Mouse (Mus musculus): ENCODE measurements around the gene Rspry1. TPM values are rescaled to one million over a fixed set of nuclear protein-coding genes. Genes with fewer than 3 reads are reported as not detected.

Rspry1 gene
- polyA plus RNA-seq, 1 experiment from 2014 or later: 17.5 TPM

DNA sequence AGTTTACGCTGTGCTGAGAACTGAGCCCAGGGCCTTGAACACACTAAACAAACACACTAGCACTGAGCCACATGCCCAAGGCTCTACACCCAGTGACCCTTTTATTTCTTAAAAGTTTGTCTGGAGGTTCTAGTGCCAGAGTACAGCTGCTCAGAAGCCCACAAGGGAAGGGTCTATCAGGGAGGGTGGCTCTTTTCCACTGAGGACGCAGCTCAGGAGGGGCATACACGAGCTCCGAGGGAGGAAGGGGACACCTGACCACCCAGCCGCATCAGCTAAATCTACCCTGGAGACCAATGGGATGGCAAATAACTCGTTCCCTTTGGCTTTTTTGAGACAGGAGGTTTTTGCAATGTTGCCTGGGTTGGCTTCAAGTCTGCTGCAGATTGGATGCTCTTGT lies 96.2 kb downstream of the Rspry1 start:
- H3K4me2 ChIP-seq (replicated peaks; ENCODE audit: low read depth): no peak overlapping the region
- H3K4me3 ChIP-seq (ENCODE audit: low read depth, low read length): no peak overlapping the region
- no peaks in the 10 kb centered on the region for H3K36me3 ChIP-seq (ENCODE audit: control insufficient read depth, insufficient read depth)
- no peak overlapping the region for H3K9ac ChIP-seq (ENCODE audit: low read depth, low read length)
- whole genome bisulfite sequencing: 88% methylated on average over 6 of the region's 6 CpGs
- no peak for TF ChIP-seq CTCF (IDR thresholded peaks at IDR 0.05; ENCODE audit: low read depth)
- peaks cover 9% of the 10 kb centered on the region; the same call in 1 of the 2 replicates for H3K4me1 ChIP-seq (replicated peaks; ENCODE audit: control insufficient read depth, insufficient read depth, low read length)
- no peak overlapping the region for H3K27ac ChIP-seq (ENCODE audit: low read depth, low read length)
- no peaks in the 10 kb centered on the region for H3K9me3 ChIP-seq (ENCODE audit: control insufficient read depth)
- no peak for ATAC-seq
- peaks cover 15% of the 10 kb centered on the region for H3K27me3 ChIP-seq (replicated peaks; ENCODE audit: control insufficient read depth, insufficient read depth, low read length)

DNA sequence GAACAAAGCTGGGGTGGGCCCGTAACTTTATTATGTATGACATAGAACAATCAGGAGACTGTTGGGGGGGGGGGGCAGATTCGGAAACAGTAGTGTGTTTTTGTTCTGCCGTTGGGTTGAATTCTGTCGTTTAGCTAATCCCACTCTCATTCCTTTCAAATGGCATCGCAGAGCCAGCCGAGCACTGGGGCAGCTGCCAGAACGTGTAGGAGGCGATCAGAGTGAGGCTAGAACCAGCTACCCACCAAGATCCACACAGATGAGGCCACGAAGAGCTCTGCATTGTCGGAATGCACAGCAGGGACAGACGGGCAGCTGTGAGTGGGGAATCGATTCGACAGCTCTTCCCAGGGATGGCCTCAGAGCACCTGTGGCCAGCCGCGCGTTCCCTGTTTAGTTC lies 97.6 kb downstream of the Rspry1 start:
- 78% methylated on average over 16 of the region's 16 CpGs for WGBS
- TF ChIP-seq CTCF (IDR thresholded peaks at IDR 0.05; ENCODE audit: low read depth): no peak
- H3K36me3 ChIP-seq (ENCODE audit: control insufficient read depth, insufficient read depth): no peaks in the 10 kb centered on the region

GRCm38 (mm10) chr8:94700421-94700935 lies 98.7 kb downstream of the Rspry1 start:
- no peak for TF ChIP-seq CTCF (IDR thresholded peaks at IDR 0.05; ENCODE audit: low read depth)
- no peak overlapping the region for H3K9ac ChIP-seq (ENCODE audit: low read depth, low read length)
- H3K27ac ChIP-seq (ENCODE audit: low read depth, low read length): no peak overlapping the region
- no peak overlapping the region for H3K4me2 ChIP-seq (replicated peaks; ENCODE audit: low read depth)
- ATAC-seq: no peak
- H3K4me3 ChIP-seq (ENCODE audit: low read depth, low read length): no peak overlapping the region
- H3K36me3 ChIP-seq (ENCODE audit: control insufficient read depth, insufficient read depth): no peaks in the 10 kb centered on the region
- H3K9me3 ChIP-seq (ENCODE audit: control insufficient read depth): no peaks in the 10 kb centered on the region
- peaks cover 4% of the 10 kb centered on the region; the same call in 1 of the 2 replicates for H3K4me1 ChIP-seq (replicated peaks; ENCODE audit: control insufficient read depth, insufficient read depth, low read length)
- H3K27me3 ChIP-seq (replicated peaks; ENCODE audit: control insufficient read depth, insufficient read depth, low read length): peaks cover 10% of the 10 kb centered on the region
- 82% methylated on average over 4 of the region's 4 CpGs for WGBS

More for the DNA sequence above, 97.6 kb downstream of the Rspry1 start:
- Histone ChIP-seq H3K27me3 (replicated peaks; ENCODE audit: control insufficient read depth, insufficient read depth, low read length) (peaks cover 14% of the 10 kb centered on the region), H3K4me2 (replicated peaks; ENCODE audit: low read depth) (no peak overlapping the region), H3K4me3 (ENCODE audit: low read depth, low read length) (no peak overlapping the region), H3K4me1 (replicated peaks; ENCODE audit: control insufficient read depth, insufficient read depth, low read length) (peaks cover 9% of the 10 kb centered on the region; the same call in 1 of the 2 replicates), H3K27ac (ENCODE audit: low read depth, low read length) (no peak overlapping the region), H3K9ac (ENCODE audit: low read depth, low read length) (no peak overlapping the region), H3K9me3 (ENCODE audit: control insufficient read depth) (no peaks in the 10 kb centered on the region)
- ATAC-seq: no peak

- no peaks in the 10 kb centered on the region for H3K4me1 ChIP-seq (replicated peaks; ENCODE audit: control insufficient read depth, insufficient read depth, low read length)
- no peak overlapping the region for H3K9ac ChIP-seq (ENCODE audit: low read depth, low read length)
- H3K36me3 ChIP-seq (ENCODE audit: control insufficient read depth, insufficient read depth): no peaks in the 10 kb centered on the region
- H3K27me3 ChIP-seq (replicated peaks; ENCODE audit: control insufficient read depth, insufficient read depth, low read length): no peaks in the 10 kb centered on the region
- 72% methylated on average over 3 of the region's 3 CpGs for WGBS
- no peak overlapping the region for H3K27ac ChIP-seq (ENCODE audit: low read depth, low read length)
- no peak for ATAC-seq
- no peaks in the 10 kb centered on the region for H3K9me3 ChIP-seq (ENCODE audit: control insufficient read depth)
- TF ChIP-seq CTCF (IDR thresholded peaks at IDR 0.05; ENCODE audit: low read depth): no peak
- H3K4me3 ChIP-seq (ENCODE audit: low read depth, low read length): no peak overlapping the region
- no peak overlapping the region for H3K4me2 ChIP-seq (replicated peaks; ENCODE audit: low read depth)
Measured at GRCm38 (mm10) chr8:94702156-94702555, 100.4 kb downstream of the Rspry1 start.

DNA sequence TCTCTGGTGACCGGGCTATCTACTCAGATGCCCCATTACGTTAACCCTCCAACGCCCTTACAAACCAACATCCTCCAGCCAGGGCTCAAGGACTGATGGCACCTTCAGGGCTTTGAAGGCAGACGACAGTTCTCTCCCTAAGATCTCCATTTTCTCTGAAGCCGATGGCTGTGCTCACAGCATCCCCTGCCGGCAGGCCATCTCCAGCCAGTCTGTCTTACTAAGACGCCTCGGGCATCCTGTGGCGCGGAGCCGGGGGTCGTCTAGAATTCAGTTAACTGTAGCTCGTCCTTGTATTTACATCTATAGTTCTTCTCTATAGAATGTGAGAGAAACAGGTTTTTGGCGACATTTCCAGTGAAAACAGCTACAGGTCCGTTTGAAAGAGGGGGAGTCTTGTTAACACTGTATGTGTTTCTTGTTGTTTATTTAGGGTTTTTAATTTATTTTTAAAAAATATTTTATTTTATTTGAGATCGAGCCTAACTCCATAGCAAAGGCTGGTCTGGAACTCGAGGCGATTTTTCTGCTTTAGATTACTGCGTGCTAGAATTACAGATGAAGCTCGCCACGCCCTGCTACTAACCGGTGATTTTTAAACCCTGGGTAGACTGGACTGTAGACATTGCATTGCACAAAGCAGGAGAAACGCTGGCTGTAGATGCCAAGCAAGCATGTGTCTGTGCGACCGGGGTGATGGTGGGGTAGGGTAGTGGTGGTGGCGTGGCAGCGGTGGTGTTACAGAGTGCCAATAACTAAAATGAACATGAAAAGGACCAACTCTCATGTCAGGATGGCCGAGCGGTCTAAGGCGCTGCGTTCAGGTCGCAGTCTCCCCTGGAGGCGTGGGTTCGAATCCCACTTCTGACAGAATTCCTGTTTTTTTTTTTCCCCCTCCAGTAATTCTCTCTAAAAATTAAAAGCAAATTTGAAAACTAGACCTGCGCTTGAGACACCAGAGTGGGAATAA lies 101.4 kb downstream of the Rspry1 start:
- Histone ChIP-seq H3K9ac (ENCODE audit: low read depth, low read length) (no peak overlapping the region; the same call in 1 of the 2 replicates), H3K9me3 (ENCODE audit: control insufficient read depth) (no peaks in the 10 kb centered on the region), H3K4me1 (replicated peaks; ENCODE audit: control insufficient read depth, insufficient read depth, low read length) (no peaks in the 10 kb centered on the region), H3K27me3 (replicated peaks; ENCODE audit: control insufficient read depth, insufficient read depth, low read length) (no peaks in the 10 kb centered on the region), H3K4me3 (ENCODE audit: low read depth, low read length) (peak overlapping the region; percentile 45), H3K36me3 (ENCODE audit: control insufficient read depth, insufficient read depth) (no peaks in the 10 kb centered on the region), H3K4me2 (replicated peaks; ENCODE audit: low read depth) (peak overlapping the region; percentile 63), H3K27ac (ENCODE audit: low read depth, low read length) (no peak overlapping the region)
- peak; percentile 74 for ATAC-seq
- TF ChIP-seq CTCF (IDR thresholded peaks at IDR 0.05; ENCODE audit: low read depth): peak; percentile 97
- WGBS: under 1% methylated on average over 35 of the region's 35 CpGs

DNA sequence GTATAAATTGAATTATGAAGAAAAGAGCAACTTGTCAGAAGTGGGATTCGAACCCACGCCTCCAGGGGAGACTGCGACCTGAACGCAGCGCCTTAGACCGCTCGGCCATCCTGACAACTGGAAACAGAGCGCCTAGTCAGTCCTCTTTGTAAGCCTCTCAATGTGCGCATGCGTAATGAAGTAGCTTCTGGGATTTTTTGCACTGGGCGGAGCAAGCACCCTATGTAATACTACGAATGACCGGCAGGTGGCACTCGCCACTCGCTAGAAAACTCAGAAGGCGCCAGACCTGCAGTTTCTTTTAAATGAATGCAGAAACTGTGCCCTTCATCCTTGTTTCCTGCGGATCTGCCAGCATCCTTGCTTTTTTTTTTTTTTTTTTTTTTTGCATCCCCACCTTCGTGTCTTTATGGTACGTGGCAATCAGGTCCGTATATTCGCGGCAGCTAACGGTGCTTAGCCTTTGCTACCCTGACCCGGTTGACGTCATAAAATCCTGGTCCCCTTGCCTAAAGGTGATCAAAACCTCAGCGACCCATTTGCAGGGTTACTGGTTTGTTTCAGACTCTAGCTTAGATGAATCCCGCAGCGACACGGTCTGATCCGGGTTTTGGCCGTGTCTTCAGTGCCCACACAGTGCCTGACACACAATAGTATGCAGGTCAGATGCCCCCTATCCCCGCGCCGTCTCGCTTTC lies 102.4 kb downstream of the Rspry1 start:
- no peak overlapping the region for H3K27ac ChIP-seq (ENCODE audit: low read depth, low read length)
- ATAC-seq: peak; percentile 87
- H3K4me2 ChIP-seq (replicated peaks; ENCODE audit: low read depth): peak overlapping the region; percentile 63
- peak; percentile 96 for TF ChIP-seq CTCF (IDR thresholded peaks at IDR 0.05; ENCODE audit: low read depth)
- 0 out of 2 replicates have a peak overlapping the region, but pooled peaks have one; percentile 31 for H3K9ac ChIP-seq (ENCODE audit: low read depth, low read length)
- no peaks in the 10 kb centered on the region for H3K27me3 ChIP-seq (replicated peaks; ENCODE audit: control insufficient read depth, insufficient read depth, low read length)
- no peaks in the 10 kb centered on the region for H3K36me3 ChIP-seq (ENCODE audit: control insufficient read depth, insufficient read depth)
- H3K4me3 ChIP-seq (ENCODE audit: low read depth, low read length): peak overlapping the region; percentile 45
- no peaks in the 10 kb centered on the region for H3K9me3 ChIP-seq (ENCODE audit: control insufficient read depth)
- no peaks in the 10 kb centered on the region for H3K4me1 ChIP-seq (replicated peaks; ENCODE audit: control insufficient read depth, insufficient read depth, low read length)
- under 1% methylated on average over 35 of the region's 35 CpGs for WGBS
